Comparison of ENCODE assay signal across 15 mouse cellular contexts in the genomic region with DNA sequence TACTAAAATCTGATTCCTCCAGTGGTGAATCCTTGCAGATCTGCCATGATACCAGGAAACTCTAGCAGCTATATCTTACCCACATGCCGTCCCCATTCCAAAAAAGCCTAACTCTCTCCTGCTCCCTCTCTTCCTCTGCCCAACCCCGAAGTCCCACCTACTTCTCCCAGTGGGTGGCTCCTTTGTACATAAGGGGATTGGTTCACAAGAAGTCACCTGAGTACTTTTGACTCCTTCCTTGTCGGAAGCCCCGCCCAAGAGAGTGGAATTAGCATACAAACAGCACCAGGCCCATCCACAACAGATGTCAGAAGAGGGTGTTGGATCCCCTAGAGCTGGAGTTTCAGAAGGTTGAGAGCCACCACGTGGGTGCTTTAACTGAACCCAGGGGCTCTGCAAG.
"Had no signal": no experiment of that assay in that cellular context is flagged by ENCODE, and none has a peak within 500 bp of the region (broad histone marks: within the 10 kb centered on the region; RNA-seq: fewer than 3 reads in every experiment).

No protein-coding gene starts in this region.

- H3K27ac ChIP-seq: kidney, postnatal 0 days; layer of hippocampus, adult 2 months; liver, embryonic 13.5 days; midbrain, embryonic 10.5 days; midbrain, embryonic 13.5 days had no signal

- H3K36me3 ChIP-seq: liver, embryonic 13.5 days; midbrain, embryonic 10.5 days; midbrain, embryonic 13.5 days had no signal

- DNase-seq: kidney, adult 2 months; kidney, postnatal 25 days; layer of hippocampus, adult 9-11 months; liver, embryonic 13.5 days; lung, embryonic 14.5 days; lung, postnatal 36 days; right cerebral cortex, adult 18-20 months; right cerebral cortex, postnatal 14 days; right cerebral cortex, postnatal 4 days; thymus, postnatal 36 days had no signal

- H3K4me2 ChIP-seq: liver, embryonic 13.5 days; lung, embryonic 14.5 days; midbrain, embryonic 13.5 days had no signal

- H3K4me1 ChIP-seq: liver, embryonic 13.5 days had no signal

- H3K9ac ChIP-seq: liver, embryonic 13.5 days; lung, embryonic 14.5 days; midbrain, embryonic 13.5 days had no signal

- H3K4me3 ChIP-seq: layer of hippocampus, adult 2 months; liver, embryonic 13.5 days; megakaryocyte, embryonic 14.5 days; midbrain, embryonic 10.5 days; midbrain, embryonic 13.5 days had no signal

- H3K9me3 ChIP-seq: liver, embryonic 13.5 days; megakaryocyte, embryonic 14.5 days; midbrain, embryonic 10.5 days; midbrain, embryonic 13.5 days had no signal

- H3K27me3 ChIP-seq: liver, embryonic 13.5 days; megakaryocyte, embryonic 14.5 days; midbrain, embryonic 13.5 days had no signal
